Mouse (Mus musculus) cortical plate, adult 2 months (tissue): Measurements from ENCODE around the gene Lrrc8b.

Experiments
- CTCF ChIP-seq: fragments of 200-500 bp; IDR thresholded peaks from 2 replicates; pipeline ENCODE4 v1.5.1; 2011; ENCODE audit warnings: mild to moderate bottlenecking, control low read depth, low read length; ENCODE audit not compliant: insufficient read depth; ENCODE audit errors: extremely low read depth
- POLR2A ChIP-seq: fragments of 200-500 bp; IDR thresholded peaks from 2 replicates; pipeline ENCODE4 v1.6.1; 2011; ENCODE audit warnings: mild to moderate bottlenecking, low read length, control low read depth; ENCODE audit not compliant: insufficient read depth; ENCODE audit errors: extremely low read depth

GRCm38 (mm10) chr5:105407661-105408060 is 7.9 kb upstream of the Lrrc8b start:
- no peak for TF ChIP-seq CTCF
- TF ChIP-seq POLR2A: no peak
